Mouse (Mus musculus): ENCODE data around the gene Tlcd1. TPM values are rescaled to one million over a fixed set of nuclear protein-coding genes. Genes with fewer than 3 reads are reported as not detected.
A peak's percentile ranks its signal among the peaks of the same experiment; 100 is the strongest.

Tlcd1 gene
- total RNA-seq, 2 experiments from 2014 or later = 23.8 to 29.7 TPM

GRCm38 (mm10) chr11:78160675-78161074 lies 15.8 kb upstream of the Tlcd1 start:
- no peak for DNase-seq (ENCODE audit: extremely low spot score in 1 of 2, low spot score in 1 of 2)

GRCm38 (mm10) chr11:78161169-78161568 lies 15.3 kb upstream of the Tlcd1 start:
- DNase-seq (ENCODE audit: extremely low spot score in 1 of 2, low spot score in 1 of 2) = no peak

- no peak for DNase-seq (ENCODE audit: extremely low spot score in 1 of 2, low spot score in 1 of 2)
Measured at GRCm38 (mm10) chr11:78161968-78162367, 14.5 kb upstream of the Tlcd1 start.

GRCm38 (mm10) chr11:78162504-78162903 lies 14.0 kb upstream of the Tlcd1 start:
- DNase-seq (ENCODE audit: extremely low spot score in 1 of 2, low spot score in 1 of 2) = peak in 1 of 2 experiments; percentile 43

DNA sequence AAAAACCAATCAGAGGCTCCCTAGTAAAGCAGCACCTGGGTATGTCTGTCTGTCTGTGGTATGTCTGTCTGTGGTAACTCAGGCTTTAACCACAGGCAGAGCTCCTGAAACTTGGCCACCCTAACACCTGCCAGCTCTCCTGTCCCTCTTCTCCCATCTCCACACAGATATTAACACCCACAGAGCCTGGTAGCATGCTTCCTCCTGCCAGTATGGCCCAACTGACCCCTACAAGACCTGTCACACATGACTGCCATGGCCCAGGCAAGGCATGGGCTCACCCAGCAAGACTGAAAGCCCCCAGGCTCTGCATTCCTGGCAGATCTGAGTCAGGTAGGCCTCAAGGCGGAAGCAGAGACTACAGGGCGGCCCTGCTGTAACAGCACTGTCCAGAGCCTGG lies 13.5 kb upstream of the Tlcd1 start:
- no peak for DNase-seq (ENCODE audit: extremely low spot score in 1 of 2, low spot score in 1 of 2)

DNA sequence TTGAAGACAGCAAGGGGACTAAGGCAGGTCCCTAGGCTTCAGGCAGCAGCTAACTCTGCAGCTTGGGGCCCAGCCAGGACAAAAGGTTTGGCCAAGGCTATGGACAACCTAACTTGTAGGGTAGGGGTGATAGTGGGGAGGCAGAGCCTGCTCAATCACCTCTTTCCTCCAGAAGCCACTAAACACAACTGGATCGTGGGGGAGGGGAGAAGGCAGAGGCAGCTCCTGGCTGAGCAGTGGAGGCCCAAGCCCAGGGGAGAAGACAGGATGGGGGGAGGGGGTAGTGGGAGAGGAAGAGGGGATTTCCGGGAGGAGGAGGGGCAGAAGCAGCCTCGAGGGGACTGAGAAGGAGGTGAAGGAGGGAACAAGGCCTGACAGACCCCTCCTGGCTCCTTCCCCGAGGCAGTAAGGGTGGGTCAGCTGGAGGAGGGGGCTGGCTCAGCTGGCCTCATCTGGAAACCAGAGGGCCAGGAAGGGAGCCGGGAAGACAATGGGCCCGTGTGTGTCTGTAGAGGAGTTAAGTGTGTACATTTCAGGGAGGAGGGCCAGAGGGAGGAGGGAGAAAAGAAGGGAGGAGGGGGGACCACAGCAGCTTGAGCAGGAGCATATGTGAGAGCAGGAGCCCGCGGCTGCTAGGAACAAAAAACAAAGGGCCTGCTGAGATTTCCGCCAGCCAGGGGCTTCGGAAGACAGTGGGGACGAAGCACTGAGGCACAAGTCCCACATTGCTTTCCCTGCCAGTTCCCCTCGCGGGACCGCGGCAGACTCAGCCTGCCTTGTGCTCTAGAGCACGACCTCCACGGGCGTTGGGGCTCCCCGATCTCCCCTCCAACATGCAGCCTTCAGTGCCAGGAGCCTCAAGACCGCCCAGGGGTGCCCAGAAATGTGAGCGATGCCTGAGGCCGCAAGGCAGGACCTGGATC lies 12.6 kb upstream of the Tlcd1 start:
- no peak for DNase-seq (ENCODE audit: extremely low spot score in 1 of 2, low spot score in 1 of 2)

DNA sequence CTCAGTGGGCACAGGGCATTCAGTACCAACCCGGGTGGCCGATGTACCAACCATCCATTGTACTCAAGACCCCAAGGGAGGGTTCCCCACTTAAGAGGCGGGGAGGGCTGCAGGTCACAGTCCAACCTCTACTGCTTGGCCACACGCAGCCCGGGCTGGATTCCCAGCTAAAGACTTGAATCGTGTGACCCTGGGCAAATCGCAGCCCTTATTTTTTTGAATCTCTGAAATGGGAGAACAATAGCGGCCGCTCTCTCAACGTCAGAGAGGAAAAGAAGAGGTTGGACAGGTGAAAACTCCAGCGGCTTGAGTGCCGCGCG lies 11.9 kb upstream of the Tlcd1 start:
- DNase-seq (ENCODE audit: extremely low spot score in 1 of 2, low spot score in 1 of 2) = no peak

DNA sequence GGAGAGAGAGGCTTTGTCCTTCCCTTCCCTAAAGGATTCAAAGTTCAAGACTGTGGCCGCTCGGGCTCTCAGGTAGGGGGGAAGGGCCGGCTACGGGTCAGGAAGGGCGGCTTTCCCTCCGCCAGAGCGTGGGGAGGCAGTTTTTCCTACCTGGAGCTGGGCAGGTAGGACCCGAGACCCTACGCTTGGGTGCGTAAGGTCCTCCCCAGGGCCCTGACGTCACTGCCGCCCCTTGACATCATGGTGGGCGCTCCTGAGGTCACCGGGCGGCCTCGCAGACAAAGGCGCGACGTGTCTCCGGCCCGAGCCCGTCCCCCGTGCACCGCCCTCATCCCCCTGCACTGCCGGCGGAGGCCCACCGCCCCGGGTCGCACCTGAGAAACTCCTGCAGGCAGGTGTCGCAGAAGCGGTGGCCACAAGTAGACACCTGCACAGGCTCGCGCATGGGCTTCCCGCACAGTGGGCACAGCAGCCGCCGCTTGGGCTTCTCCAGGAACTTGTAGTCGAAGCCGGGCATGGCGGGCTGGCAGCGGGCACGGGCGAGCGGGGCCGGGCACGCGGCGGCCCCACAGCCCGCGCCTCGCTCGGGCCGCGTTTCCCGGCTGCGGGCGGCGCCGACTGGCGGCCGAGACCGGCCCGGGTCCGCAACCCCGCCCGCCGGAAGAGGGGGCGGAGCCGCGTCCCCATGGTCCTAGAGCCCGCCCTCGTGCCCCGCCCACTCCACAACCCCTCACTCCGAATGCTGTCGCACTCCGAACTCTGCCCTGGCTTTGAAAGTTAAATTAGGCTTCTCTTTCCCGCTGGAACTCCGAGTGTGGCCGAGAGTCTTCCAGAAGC lies 11.4 kb upstream of the Tlcd1 start, which contains the start of gene Traf4:
Gene Traf4, minus strand, starts transcription at position 666 of the 837 bp plus-strand sequence.
- peak in 1 of 2 experiments; percentile 65 for DNase-seq (ENCODE audit: extremely low spot score in 1 of 2, low spot score in 1 of 2)

GRCm38 (mm10) chr11:78165761-78166109 lies 10.8 kb upstream of the Tlcd1 start:
- peak in 1 of 2 experiments; percentile 39 for DNase-seq (ENCODE audit: extremely low spot score in 1 of 2, low spot score in 1 of 2)

- DNase-seq (ENCODE audit: extremely low spot score in 1 of 2, low spot score in 1 of 2) = no peak
Measured at GRCm38 (mm10) chr11:78166161-78166560, 10.3 kb upstream of the Tlcd1 start.

DNA sequence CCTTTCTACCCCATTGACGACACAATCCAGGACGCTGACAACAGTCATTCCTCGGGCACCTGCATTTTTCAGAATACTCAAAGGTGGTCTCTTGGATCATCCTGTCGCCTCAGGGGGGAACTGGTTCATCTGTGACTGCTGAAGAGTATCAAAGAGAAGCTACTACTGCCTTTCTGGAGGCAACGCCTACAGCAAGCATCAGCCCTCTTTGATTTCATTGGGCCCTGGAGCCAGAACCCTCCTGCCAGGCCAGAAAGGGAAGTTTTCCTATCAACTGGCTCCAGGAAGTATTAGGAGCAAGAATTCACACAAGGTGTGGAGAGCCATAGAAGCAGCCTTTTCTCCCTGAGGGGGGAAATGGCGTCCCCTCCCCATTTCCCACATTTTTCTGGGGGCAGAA lies 9.9 kb upstream of the Tlcd1 start:
- DNase-seq (ENCODE audit: extremely low spot score in 1 of 2, low spot score in 1 of 2) = no peak

DNA sequence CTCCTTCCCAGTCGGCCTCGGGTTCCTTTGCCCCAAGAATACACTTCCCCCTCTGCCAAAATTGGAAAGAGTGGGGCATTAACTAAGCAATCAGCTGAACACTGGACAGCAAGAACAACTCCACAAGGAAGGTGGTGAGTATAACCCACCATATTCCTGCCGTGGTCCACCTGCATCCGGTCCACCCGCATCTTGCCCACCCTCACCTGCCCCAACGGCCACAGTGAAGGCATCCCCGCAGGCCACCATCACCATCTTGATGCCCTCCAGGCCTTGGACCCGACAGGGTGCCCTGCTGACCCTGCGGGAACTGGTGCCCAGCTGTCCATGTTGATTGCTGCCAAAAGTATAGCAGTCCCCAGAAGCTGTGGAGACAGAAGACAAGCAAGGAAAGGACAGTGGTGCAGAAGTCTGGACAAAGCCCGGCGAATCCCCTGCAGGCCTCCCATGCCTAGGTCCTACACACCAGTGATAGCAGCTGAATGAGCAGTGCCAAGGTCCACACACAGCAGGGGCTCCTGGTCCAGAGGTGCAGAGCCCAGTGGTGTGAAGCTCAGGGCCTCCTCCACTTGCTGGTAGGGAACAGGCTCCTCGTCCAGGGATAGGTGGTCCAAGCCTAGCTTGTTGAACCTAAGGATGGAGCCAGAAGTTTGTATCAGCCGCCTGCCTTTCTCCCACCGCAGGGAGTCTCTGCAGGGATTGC lies 9.1 kb upstream of the Tlcd1 start:
- no peak for DNase-seq (ENCODE audit: extremely low spot score in 1 of 2, low spot score in 1 of 2)

DNA sequence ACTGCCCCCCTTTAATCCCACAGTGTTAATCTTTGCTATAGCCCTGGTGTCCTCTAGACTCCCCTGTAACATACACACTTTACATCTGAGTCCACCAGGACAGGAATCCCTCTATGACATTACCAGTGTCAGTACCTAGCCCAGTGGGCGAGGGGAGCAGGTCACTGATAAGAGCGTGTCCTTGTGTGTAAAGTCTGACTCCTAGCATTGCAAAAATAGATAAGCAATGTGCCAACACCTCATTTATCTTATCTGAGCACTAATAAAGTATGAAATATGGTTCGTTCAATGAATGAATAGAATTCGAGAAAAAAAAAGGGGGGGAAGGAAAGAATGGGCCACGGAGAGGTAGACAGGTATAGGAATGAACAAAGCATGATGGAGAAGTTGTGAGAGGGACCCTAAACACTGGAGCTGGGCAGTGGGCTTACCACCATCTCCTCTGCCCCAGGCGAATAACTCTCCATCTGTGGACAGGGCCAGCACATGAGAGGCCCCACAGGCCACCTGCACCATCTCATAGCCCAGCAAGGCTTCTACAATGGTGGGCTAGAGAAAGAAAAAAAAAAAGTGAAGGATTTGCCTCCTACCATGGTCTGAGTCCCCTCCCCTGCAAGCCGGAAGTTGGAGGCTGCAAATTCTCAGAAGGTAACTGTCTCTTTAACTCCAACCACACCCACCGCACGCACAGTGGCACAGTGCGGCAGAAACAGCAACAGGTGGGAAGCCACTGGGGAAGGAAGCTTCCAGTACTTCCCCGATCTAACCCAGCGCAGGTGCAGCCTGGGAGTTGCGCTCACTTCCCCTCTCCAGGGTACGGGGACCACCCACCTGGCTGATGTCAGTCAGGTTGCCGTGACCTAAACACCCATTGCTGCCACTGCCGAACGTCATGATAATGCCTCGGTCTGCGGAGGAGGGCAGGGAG lies 7.7 kb upstream of the Tlcd1 start:
- no peak for DNase-seq (ENCODE audit: extremely low spot score in 1 of 2, low spot score in 1 of 2)

GRCm38 (mm10) chr11:78170306-78170705 lies 6.2 kb upstream of the Tlcd1 start:
- DNase-seq (ENCODE audit: extremely low spot score in 1 of 2, low spot score in 1 of 2) = no peak

- no peak for DNase-seq (ENCODE audit: extremely low spot score in 1 of 2, low spot score in 1 of 2)
Measured at GRCm38 (mm10) chr11:78171328-78171727, 5.2 kb upstream of the Tlcd1 start.

DNA sequence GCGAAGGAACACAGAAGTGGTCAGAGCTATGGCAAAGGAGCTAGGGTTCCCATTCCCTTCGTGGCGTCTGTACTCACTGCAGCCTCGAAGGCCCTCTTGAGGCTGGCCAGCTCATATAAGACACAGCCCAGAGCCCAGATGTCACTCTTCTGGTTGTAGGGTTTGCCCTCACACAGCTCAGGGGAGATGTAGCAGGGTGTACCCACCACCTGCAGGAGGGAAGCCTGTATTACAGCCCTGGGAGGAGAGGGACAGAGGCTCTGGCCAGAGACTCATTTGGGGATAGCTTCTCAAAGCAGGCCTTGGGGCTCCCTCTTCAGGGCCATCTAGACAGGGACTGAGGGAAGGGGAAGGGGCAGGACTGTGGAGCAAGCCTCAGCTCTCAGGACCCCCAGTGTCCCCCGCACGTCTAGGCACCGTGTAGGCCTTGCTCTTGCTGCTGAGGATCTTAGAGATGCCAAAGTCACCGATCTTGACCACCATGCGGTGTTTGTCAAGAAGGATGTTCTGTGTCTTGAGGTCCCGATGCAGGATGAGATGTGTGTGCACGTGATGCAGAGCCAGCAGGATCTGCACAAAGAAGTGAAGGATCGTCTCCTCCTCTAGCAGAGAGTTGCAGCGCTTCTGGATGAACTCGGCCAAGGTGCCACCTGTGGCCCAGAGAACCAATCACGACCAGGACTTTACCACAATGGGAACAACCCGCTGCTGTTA lies 4.3 kb upstream of the Tlcd1 start:
- no peak for DNase-seq (ENCODE audit: extremely low spot score in 1 of 2, low spot score in 1 of 2)

DNA sequence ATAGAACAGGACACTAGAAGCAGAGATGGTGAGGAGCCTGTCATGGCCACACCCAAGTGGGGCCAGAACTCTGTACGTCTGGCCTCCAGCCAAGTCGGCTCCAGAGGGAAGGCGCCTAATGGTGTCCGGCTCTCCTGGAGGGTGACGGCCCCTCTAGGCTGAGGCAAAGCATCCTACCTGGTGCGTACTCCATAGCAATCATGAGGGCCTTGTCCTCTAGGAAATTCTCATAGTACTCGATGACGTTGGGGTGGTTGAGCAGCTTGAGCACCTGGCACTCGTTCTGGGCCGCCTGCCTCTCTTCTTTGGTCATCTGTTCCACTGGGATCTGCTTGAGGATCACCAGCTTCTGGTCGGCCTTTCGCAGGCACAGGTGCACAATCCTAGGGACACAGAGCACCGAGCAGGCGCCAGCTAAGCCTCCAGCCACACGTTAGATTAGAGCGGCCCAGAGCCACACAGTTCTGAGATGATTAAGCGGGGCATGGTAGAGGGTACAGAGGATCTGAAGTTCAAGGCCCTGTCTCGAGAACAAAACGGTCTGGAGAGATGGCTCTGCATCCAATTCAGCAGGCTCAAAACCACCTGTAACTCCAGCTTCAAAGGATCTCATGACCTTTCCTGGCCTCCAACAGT lies 3.6 kb upstream of the Tlcd1 start:
- DNase-seq (ENCODE audit: extremely low spot score in 1 of 2, low spot score in 1 of 2) = no peak

DNA sequence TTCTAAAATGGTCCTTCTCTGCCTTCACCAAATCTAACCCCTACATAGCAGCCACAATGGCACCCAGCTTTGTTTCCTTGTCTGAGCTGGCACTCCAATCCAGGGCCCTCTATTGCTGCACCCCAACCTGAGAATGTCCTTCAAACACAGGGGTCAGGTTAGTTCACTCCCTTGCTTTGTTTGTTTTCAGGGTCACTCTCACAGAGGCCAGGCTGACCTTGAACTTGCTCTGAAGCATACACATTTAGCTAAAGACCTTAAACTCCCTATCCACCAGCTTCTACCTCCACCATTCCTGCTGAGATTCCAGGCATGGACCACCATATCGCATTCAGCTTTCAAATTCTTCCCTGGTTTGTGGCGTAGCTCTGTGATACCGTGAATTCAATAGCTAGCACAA lies 2.0 kb upstream of the Tlcd1 start:
- DNase-seq (ENCODE audit: extremely low spot score in 1 of 2, low spot score in 1 of 2) = no peak
